ENCODE assay signal across 12 mouse cellular contexts in genomic region chr6:149118935-149119334, GRCm38 (mm10). TPM values are rescaled to one million over a fixed set of nuclear protein-coding genes. Genes with fewer than 3 reads are reported as not detected.
DNase-seq lines count a peak whose midpoint lies in the region; ATAC-seq and TF ChIP-seq lines count a peak whose summit lies in the region.
"Had no signal": no experiment of that assay in that cellular context is flagged by ENCODE, and none has a peak within 500 bp of the region (broad histone marks: within the 10 kb centered on the region; RNA-seq: fewer than 3 reads in every experiment).

No protein-coding gene starts in this region.

- peak; percentile 76; the same call in 1 of the 2 replicates for ATAC-seq in stomach, embryonic 15.5 days (ENCODE audit: insufficient read depth, low FRiP score, low read depth)
- no peak for ATAC-seq in midbrain, embryonic 16.5 days

- no peaks in the 10 kb centered on the region for H3K27me3 ChIP-seq in stomach, embryonic 15.5 days (replicated peaks)
- no peaks in the 10 kb centered on the region for H3K27me3 ChIP-seq in midbrain, embryonic 16.5 days (ENCODE audit: control insufficient read depth, insufficient read depth, low read depth, low read length)

- no peak for DNase-seq in layer of hippocampus, adult 2 months (ENCODE audit: low spot score in 2 of 2)
- DNase-seq in layer of hippocampus, adult 9-10 months (ENCODE audit: low spot score), result no peak
- peak; percentile 15 for DNase-seq in gastrocnemius, postnatal 25 days
- peak; percentile 49 for DNase-seq in kidney, postnatal 10 days
- DNase-seq in lung, adult 18-20 months, result no peak
- DNase-seq in embryo, embryonic 10.5 days (ENCODE audit: low spot score), result no peak
- DNase-seq: lung, embryonic 14.5 days had no signal

- WGBS in stomach, embryonic 15.5 days, result 51% methylated on average over 2 of the region's 2 CpGs
- 73% methylated on average over 2 of the region's 2 CpGs for WGBS in midbrain, embryonic 16.5 days

- H3K4me3 ChIP-seq in layer of hippocampus, adult 2 months, result no peak overlapping the region
- H3K4me3 ChIP-seq in stomach, embryonic 15.5 days (replicated peaks), result no peak overlapping the region
- H3K4me3 ChIP-seq in midbrain, embryonic 16.5 days (ENCODE audit: low read depth, low read length), result no peak overlapping the region

- H3K4me1 ChIP-seq in stomach, embryonic 15.5 days, result 0 out of 2 replicates have a peak, but pooled peaks cover 2% of the 10 kb centered on the region
- no peaks in the 10 kb centered on the region; the same call in 1 of the 2 replicates for H3K4me1 ChIP-seq in midbrain, embryonic 16.5 days (ENCODE audit: control insufficient read depth, insufficient read depth, low read length)

- TF ChIP-seq CTCF in layer of hippocampus, adult 2 months (conservative IDR thresholded peaks at IDR 0.05), result peak; percentile 11; the same call in 1 of the 2 replicates

- H3K9me3 ChIP-seq in stomach, embryonic 15.5 days, result no peaks in the 10 kb centered on the region
- no peaks in the 10 kb centered on the region for H3K9me3 ChIP-seq in midbrain, embryonic 16.5 days (replicated peaks; ENCODE audit: control insufficient read depth, low read length, poor library complexity, severe bottlenecking)
- H3K9me3 ChIP-seq: G1E had no signal

- no peak overlapping the region for H3K4me2 ChIP-seq in stomach, embryonic 15.5 days
- no peak overlapping the region for H3K4me2 ChIP-seq in midbrain, embryonic 16.5 days (ENCODE audit: low read length)
- H3K4me2 ChIP-seq: lung, embryonic 14.5 days had no signal

- no peaks in the 10 kb centered on the region for H3K36me3 ChIP-seq in stomach, embryonic 15.5 days
- H3K36me3 ChIP-seq in midbrain, embryonic 16.5 days (ENCODE audit: control insufficient read depth, insufficient read depth, low read length), result no peaks in the 10 kb centered on the region
- H3K36me3 ChIP-seq: G1E had no signal

- H3K27ac ChIP-seq in layer of hippocampus, adult 2 months, result no peak overlapping the region
- peak overlapping the region; percentile 13; the same call in 1 of the 2 replicates for H3K27ac ChIP-seq in stomach, embryonic 15.5 days
- H3K27ac ChIP-seq in midbrain, embryonic 16.5 days (ENCODE audit: low read length), result no peak overlapping the region

- no peak overlapping the region for H3K9ac ChIP-seq in stomach, embryonic 15.5 days
- no peak overlapping the region for H3K9ac ChIP-seq in midbrain, embryonic 16.5 days (ENCODE audit: low read depth, low read length)
- H3K9ac ChIP-seq: lung, embryonic 14.5 days had no signal

RNA-seq across cellular contexts. Expression of gene Gm10203, which starts 11.0 kb away (rescaled TPM):
- not detected for total RNA-seq in layer of hippocampus, adult 2 months (2021)
- total RNA-seq in gastrocnemius, postnatal 25 days (2021), result not detected
- polyA plus RNA-seq in stomach, embryonic 15.5 days (2015; fragmentation: Nextera tagmentation; extraction: Ambion mirVana), result not detected in 2 replicates
- not detected in 2 replicates for polyA plus RNA-seq in midbrain, embryonic 16.5 days (2015; fragmentation: Nextera tagmentation; extraction: Ambion mirVana)
- total RNA-seq: G1E had no signal
- polyA plus RNA-seq: embryonic facial prominence, embryonic 11.5 days; G1E; lung, embryonic 14.5 days; thymus, postnatal 0 days had no signal

RNA-seq across cellular contexts. Expression of gene Dennd5b, which starts 17.5 kb away (rescaled TPM):
- total RNA-seq in layer of hippocampus, adult 2 months (2021), result 10 to 100 TPM; 43.9 to 49.9 TPM
- total RNA-seq in gastrocnemius, postnatal 25 days (2021), result 1 to 10 TPM; 5.1 to 5.2 TPM
- 5.8 TPM in 2 replicates for polyA plus RNA-seq in stomach, embryonic 15.5 days (2015; fragmentation: Nextera tagmentation; extraction: Ambion mirVana)
- 14.2 and 15.1 TPM in 2 replicates for polyA plus RNA-seq in midbrain, embryonic 16.5 days (2015; fragmentation: Nextera tagmentation; extraction: Ambion mirVana)
- polyA plus RNA-seq: G1E had no signal

RNA-seq across cellular contexts. Expression of gene Etfbkmt, which starts 20.7 kb away (rescaled TPM):
- 1 to 10 TPM; 2.8 to 2.9 TPM for total RNA-seq in layer of hippocampus, adult 2 months (2021)
- 10 to 100 TPM in 1 of 2 experiments, 1 to 10 TPM in 1; 7.7 to 11.1 TPM for total RNA-seq in gastrocnemius, postnatal 25 days (2021)
- 16.7 and 20.4 TPM in 2 replicates for polyA plus RNA-seq in stomach, embryonic 15.5 days (2015; fragmentation: Nextera tagmentation; extraction: Ambion mirVana)
- 5.7 and 7.9 TPM in 2 replicates for polyA plus RNA-seq in midbrain, embryonic 16.5 days (2015; fragmentation: Nextera tagmentation; extraction: Ambion mirVana)

Comparison
In these comparisons a context has a peak if more than half of its experiments do, and no peak if none do; other contexts are left out.
1. DNase-seq: peak in gastrocnemius, postnatal 25 days (single experiment) and kidney, postnatal 10 days (single experiment); none in layer of hippocampus, adult 2 months (0 of 2), layer of hippocampus, adult 9-10 months (single experiment), lung, adult 18-20 months (0 of 2) and embryo, embryonic 10.5 days (single experiment).
2. RNA of gene Dennd5b, which starts 17.5 kb away (total RNA-seq): 43.9 to 49.9 TPM in layer of hippocampus, adult 2 months; 5.1 to 5.2 TPM in gastrocnemius, postnatal 25 days; every median in the first group is over 4 times any median in the second.